Mouse (Mus musculus) kidney, adult 2 months (tissue): ENCODE measurements around the gene Pced1a.

Experiments used
- CTCF ChIP-seq: fragments of 200-500 bp; conservative IDR thresholded peaks from 2 replicates; pipeline ENCODE4 v1.5.1; 2011; ENCODE audit warnings: low read depth, mild to moderate bottlenecking, control low read depth, low read length, moderate library complexity, mixed read lengths; ENCODE audit not compliant: insufficient read depth, insufficient read length
- POLR2A ChIP-seq: fragments of 200-500 bp; IDR thresholded peaks from one replicate; pipeline ENCODE4 v1.6.1; 2011; ENCODE audit warnings: low read depth, low read length, control low read depth

GRCm38 (mm10) chr2:130401891-130402290 lies 22.6 kb downstream of the Pced1a start:
- no peak for TF ChIP-seq CTCF
- no peak for TF ChIP-seq POLR2A
